Comparison of ENCODE assay signal across 11 mouse cellular contexts in genomic region chr10:9839408-9839807, GRCm38 (mm10).
"Had no signal": no experiment of that assay in that cellular context is flagged by ENCODE, and none has a peak within 500 bp of the region (broad histone marks: within the 10 kb centered on the region; RNA-seq: fewer than 3 reads in every experiment).

No protein-coding gene starts in this region.

- DNase-seq: right cerebral cortex, adult 18-20 months; right cerebral cortex, postnatal 14 days; right cerebral cortex, postnatal 25 days; right cerebral cortex, postnatal 4 days; spleen, adult 18-20 months; thymus, adult 18-20 months; thymus, adult 2 months; thymus, postnatal 14 days; thymus, postnatal 25 days; thymus, postnatal 36 days; thymus, postnatal 4 days had no signal
